Mouse (Mus musculus): ENCODE results near the gene Cpsf6. TPM values are rescaled to one million over a fixed set of nuclear protein-coding genes. Genes with fewer than 3 reads are reported as not detected.
"Not testable (repeated sequence)": the region's sequence is repeated elsewhere in the genome, so short reads cannot be mapped to it uniquely, and the experiment has no call there.

Gene Cpsf6
- total RNA-seq, 1 experiment from 2014 or later: 152 TPM

DNA sequence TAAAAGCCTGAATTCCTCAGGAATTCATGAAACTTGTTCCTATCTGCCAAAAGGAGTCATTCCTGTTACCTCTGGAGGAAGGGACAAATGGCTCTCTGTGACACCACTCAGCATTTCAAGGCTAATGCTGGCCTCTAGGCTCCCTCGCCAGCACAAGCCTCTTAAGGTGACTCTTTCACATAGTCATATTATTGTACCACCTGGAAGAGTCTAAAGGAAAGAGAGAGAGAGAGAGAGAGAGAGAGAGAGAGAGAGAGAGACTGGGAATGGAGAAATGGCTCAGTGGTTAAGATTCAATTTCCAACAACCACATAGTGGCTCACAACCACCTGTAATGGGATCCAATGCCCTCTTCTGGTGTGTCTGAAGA is 9.5 kb upstream of the Cpsf6 start:
- no peak for ATAC-seq (replicated peaks; ENCODE audit: low read depth, poor library complexity, severe bottlenecking)

DNA sequence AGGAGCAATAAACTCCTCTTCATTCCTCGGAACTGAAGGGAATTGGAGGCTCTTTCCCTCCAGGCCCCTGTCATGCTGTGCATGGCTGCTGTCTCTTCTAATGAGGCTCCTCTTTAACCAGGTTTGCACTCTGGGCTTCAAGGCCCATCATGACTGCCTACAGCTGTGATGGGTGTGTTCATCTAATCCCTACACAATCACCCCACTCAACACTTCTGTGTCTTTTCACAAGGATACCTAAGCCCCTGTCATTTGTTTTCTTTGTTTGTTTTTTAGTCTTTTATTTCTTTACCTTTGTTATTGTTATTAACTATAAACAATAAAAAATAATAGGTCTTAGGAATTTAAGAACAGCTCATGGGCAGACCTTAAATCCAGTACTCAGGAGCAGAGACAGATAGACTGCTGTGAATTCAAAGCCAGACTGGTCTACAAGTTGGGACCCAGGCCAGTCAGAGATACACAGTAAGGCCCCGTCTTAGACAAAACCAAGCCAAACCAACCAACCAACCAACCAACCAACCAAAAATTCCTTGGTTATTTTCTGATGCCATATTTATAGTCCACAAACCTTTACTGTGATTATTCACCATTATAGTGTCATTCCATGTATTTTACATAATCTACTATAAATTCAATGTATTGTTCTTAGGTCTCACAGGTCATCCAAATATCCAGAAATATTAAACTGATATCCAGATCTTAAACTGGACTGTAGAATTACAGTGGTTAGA is 9.0 kb upstream of the Cpsf6 start:
- ATAC-seq (replicated peaks; ENCODE audit: low read depth, poor library complexity, severe bottlenecking): no peak

- ATAC-seq (replicated peaks; ENCODE audit: low read depth, poor library complexity, severe bottlenecking): not testable (repeated sequence)
Measured at GRCm38 (mm10) chr10:117387961-117388636, 8.3 kb upstream of the Cpsf6 start.

DNA sequence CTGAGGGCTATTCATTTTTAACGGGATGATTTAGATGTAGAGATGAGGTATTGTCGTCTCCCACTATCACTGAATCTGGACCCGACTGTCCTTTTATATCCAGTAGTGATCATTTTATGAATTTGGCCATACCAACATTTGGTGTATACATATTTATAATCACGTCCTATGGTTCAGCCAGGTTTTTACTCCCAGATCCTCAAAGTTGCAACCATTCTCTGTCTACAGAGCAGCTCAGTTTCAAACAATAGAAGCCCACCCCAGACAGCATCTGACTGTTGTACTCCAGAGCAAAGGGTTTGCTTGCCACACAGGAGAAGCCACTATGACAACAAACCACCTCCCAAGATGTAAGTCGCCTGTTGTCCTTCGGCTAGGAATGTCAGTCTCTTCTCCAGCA is 7.2 kb upstream of the Cpsf6 start:
- ATAC-seq (replicated peaks; ENCODE audit: low read depth, poor library complexity, severe bottlenecking): no peak

DNA sequence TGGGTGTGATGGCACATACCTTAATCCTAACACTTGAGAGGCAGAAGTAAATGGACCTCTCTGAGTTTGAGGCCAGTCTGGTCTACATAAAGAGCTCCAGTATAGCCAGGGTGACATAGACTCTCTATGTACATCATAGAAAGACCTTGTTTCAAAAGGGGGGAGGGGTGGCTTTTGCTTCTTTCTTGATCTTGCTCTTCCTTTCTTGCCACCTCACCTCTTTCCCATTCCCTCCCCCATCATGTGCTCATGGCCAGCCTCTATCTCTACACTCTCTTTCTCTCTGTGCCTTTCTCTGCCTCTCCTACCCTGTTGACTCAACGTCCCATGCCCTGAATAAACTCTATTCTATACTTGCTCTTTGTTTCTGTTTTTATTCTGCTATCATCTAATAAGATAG is 6.4 kb upstream of the Cpsf6 start:
- ATAC-seq (replicated peaks; ENCODE audit: low read depth, poor library complexity, severe bottlenecking): no peak

GRCm38 (mm10) chr10:117385431-117385830 is 5.6 kb upstream of the Cpsf6 start:
- ATAC-seq (replicated peaks; ENCODE audit: low read depth, poor library complexity, severe bottlenecking): no peak

DNA sequence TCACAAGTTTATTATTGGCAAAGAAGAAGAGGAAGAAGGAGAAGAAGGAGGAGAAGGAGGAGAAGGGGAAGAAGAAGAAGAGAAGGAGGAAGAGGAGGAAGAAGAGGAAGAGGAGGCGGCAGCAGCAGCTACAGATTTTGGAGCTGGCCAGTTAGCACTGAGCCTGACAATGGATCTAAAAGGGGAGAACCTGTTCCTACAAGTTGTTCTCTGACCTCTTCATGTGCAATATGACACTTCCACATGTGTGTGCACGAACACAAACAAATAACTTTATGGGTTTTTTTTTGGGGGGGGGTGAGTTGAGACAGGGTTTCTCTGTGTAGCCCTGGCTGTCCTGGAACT is 5.2 kb upstream of the Cpsf6 start:
- no peak for ATAC-seq (replicated peaks; ENCODE audit: low read depth, poor library complexity, severe bottlenecking)

DNA sequence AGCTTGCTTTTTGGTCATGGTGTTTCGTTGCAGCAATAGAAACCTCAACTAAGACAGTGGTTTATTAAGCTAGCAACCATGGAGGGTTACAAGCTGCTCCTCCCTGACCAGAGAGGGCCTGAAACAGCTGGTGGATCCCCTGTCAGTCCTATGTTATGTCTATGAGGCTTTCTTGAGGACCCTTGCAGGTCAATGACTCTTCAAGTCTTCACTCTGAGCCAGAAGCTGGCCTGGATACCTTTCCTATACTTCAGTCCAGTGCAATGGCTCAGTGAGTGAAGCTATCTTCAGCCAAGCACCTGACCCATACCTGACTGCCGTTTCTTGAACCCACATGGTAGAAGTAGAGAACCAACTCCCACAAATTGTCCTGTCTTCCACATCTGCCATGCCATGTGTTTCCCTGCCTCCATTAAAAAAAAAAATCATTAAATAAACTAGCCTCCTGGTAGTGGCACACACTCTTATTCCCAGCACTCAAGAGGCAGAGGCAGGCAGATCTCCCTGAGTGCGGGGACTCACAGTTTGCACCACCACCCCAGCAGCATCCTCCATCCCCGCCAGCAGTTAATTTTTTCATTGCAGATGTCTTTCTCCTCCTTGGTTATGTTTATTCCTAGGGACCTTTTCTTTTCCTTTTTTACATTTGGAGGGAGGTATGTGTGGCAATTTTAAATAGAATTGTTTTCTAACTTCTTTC is 4.7 kb upstream of the Cpsf6 start:
- no peak for ATAC-seq (replicated peaks; ENCODE audit: low read depth, poor library complexity, severe bottlenecking)

DNA sequence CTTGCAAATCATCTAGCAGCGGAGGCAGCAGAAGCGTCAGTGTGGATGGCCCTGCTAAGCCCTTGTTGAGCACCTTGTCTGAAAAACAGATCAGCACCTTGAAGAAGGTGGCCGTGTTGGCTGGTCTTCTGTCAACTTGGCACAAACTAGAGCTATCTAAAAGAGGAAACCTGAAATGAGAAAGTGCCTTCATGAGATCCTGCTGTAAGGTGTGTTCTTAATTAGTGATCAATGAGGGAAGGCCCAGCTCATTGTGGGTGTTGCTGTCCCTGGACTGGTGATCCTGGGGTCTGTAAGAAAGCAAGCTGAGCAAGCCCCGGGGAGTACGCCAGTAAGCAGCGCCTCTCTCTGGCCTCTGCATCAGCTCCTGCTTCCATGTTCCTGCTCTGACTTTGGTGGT is 4.1 kb upstream of the Cpsf6 start:
- no peak for ATAC-seq (replicated peaks; ENCODE audit: low read depth, poor library complexity, severe bottlenecking)

DNA sequence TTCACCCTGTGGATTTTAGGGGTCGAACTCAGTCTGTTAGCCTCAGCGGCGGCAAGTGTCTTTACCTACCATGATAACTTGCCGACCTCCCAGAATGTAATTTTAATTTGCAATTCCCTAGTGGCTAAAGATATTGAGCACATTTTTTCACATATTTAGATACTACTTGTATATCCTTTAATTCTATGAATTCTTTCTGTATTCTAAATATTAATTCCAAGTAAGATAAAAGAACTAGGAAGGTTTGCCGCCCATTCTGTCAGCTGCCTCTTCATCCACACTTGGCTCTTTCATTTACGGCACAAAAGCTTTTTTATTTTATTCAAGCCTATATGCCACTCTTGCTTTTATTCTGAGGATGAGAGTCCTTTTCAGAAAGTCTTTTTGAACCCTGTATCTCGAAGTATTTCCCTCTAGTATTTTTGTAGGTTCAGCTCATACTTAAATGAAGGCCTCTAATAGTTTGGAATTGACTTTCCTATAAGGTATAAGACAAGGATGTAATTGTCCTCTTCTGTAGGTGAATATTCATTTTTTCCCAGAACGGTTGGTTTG is 3.3 kb upstream of the Cpsf6 start:
- no peak for ATAC-seq (replicated peaks; ENCODE audit: low read depth, poor library complexity, severe bottlenecking)

DNA sequence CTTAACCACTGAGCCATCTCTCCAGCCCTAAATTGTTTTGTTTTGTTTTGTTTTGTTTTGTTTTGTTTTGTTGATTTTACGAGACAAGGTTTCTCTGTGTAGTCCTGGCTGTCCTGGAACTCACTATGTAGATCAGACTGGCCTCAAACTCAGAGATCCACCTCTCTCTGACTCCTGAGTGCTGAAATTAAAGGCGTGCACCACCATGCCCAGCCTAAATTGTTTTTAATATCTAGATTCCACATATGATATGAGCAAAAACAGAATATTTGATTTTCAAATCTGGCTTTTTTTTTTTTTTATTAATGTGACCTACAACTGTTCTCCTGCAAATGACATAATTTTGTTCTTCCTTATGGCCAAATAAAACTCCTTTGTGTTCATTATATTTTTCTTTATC is 2.3 kb upstream of the Cpsf6 start:
- ATAC-seq (replicated peaks; ENCODE audit: low read depth, poor library complexity, severe bottlenecking): no peak

GRCm38 (mm10) chr10:117380721-117381570 is 1.1 kb upstream of the Cpsf6 start:
- ATAC-seq (replicated peaks; ENCODE audit: low read depth, poor library complexity, severe bottlenecking): no peak

DNA sequence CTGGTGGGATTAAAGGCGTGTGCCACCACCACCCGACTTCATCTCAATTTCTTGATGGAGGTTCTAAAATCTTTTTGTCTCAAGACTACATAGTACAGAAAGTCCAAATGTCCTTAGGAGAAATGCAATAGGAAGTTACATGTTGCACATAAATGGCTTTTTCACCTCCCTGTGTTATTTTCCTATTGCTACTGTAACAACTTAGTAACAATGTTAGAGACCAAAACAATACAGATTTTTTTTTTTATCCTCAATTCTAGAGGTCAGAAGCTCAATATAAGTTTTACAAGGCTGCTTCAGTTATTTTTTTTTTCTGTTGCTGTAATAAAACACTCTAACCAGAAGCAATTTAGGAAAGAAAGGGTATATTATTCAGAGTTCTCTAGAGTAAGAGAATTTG is 374 bp downstream of the Cpsf6 start:
- no peak for ATAC-seq (replicated peaks; ENCODE audit: low read depth, poor library complexity, severe bottlenecking)

- no peak for ATAC-seq (replicated peaks; ENCODE audit: low read depth, poor library complexity, severe bottlenecking)
Measured at GRCm38 (mm10) chr10:117378642-117379041, 1.2 kb downstream of the Cpsf6 start.

- ATAC-seq (replicated peaks; ENCODE audit: low read depth, poor library complexity, severe bottlenecking): no peak
Measured at GRCm38 (mm10) chr10:117378291-117378555, 1.6 kb downstream of the Cpsf6 start.

GRCm38 (mm10) chr10:117377431-117378290 is 2.2 kb downstream of the Cpsf6 start:
- ATAC-seq (replicated peaks; ENCODE audit: low read depth, poor library complexity, severe bottlenecking): no peak

DNA sequence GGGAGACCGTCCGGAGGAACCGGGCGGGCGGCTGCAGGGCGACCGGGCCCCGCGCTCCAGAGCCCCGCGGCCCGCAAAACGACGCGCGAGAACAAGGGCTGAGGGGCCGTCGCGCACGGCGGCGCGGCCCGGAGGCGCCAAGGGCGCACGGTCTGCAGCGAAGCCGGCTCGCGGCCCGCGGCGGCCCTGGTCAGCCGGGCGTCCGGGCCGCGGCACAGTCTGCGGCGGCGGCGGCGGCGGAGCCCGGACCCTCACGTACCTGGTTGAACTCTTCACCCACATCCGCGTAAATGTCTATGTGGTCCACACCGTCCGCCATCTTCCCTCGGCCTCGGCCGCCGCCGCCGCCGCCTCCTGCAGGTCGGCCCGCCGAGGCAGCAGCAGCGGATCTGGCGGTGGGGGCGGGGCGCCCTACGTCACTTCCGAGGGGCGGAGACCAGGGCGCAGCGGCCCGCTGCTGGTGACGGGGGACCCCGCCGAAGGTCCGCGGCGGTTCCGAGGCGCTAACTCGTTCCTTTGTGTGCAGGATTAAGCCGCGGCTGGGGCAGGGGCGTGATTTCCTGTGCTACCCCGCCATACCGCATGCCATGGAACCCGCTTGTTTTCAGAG is 3.1 kb downstream of the Cpsf6 start:
- peak; percentile 90 for ATAC-seq (replicated peaks; ENCODE audit: low read depth, poor library complexity, severe bottlenecking)

DNA sequence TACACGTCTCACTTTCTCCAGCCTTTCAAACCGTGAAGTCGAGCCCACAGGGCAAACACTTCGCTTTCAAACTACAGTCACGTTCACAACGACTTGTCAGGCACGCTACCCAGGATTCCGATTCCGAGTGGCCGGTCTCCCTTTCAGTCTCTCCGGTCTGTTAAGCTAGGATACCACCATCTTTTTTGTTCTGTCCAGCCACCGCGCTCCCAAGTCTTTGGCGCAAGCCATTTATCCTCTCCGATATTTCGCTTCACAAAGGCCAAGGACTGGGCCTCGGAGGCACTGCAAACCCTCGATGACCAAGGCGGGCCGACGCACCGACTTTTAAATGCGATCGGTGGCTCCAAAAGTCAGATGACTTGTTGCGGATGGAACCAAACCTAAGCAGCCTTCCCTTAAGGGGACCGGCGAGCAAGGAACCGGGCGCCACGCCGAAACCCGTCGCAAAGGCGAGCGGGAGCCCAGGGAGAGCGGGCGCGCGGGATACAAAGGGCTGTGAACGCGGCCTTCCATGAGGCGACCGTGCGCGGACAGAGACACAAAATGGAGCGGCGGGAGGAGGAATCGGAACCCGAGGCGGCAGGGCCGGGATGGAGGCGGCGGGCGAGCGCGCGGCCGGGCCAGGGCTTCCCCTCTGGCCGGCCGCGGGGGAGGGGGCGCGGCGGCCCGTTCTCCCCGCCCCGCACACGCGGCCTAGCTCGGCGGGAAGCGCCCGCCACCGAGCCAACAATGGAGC is 3.8 kb downstream of the Cpsf6 start:
- peak; percentile 10; the same call in 1 of the 2 replicates for ATAC-seq (replicated peaks; ENCODE audit: low read depth, poor library complexity, severe bottlenecking)

All from common myeloid progenitor, adult 5-6 weeks (primary cell).